Mouse (Mus musculus): ENCODE measurements around the gene Slc41a3. TPM values are rescaled to one million over a fixed set of nuclear protein-coding genes. Genes with fewer than 3 reads are reported as not detected.

Slc41a3 gene
- total RNA-seq, 1 experiment from 2014 or later: 18.9 TPM

DNA sequence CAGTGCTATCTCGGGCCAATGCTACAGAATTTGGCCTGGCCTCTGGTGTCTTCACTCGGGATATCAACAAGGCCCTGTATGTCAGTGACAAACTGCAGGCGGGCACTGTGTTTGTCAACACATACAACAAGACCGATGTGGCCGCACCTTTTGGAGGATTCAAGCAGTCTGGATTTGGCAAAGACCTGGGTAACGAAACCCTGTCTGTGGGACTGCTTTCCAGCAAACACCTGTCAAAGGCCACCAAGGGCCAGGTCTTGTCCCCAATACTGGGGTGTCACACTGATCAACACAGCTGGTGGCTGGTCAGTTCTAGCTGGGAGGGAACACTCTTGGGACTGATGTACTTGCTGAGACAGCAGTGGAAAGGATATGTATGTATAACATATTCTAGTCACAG is 6.3 kb upstream of the Slc41a3 start:
- no peak for DNase-seq

DNA sequence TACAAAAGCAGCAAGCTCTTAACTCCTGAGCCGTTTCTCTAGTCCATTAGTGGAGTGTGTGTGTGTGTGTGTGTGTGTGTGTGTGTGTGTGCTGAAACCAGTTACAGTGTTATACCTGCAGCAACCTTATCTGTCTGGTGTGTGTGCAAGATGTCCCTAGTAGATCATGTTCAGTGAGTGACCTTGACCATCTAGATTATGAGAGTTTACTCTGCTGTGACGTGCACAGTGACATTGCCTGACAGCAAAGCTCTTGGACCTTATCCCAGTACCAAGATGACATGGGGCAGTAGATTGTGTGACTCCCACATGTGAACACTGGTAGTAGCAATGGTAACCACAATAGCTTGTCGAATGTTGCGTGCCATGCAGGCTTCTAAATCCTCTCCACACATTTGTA is 4.2 kb upstream of the Slc41a3 start:
- DNase-seq: no peak

DNA sequence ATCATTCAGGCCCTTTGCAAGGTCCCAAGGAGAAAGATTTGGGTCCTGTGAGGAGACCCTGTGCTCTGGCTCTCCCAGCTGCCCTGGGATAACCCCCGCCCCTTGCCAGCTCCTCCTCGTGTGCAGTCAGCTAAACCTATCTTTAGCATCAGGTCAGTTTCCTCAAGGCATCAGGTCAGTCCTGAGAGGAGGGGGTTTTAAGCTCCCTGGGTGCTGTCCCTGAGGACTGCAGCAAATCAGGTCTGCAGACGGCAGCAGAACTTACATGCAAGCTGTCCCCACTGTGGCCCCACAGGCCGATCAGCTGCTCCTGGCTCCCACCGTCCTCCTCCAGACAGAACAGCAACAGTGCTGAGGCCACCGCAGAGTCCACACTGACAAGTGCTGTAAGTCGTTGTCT is 2.8 kb upstream of the Slc41a3 start:
- no peak for DNase-seq

DNA sequence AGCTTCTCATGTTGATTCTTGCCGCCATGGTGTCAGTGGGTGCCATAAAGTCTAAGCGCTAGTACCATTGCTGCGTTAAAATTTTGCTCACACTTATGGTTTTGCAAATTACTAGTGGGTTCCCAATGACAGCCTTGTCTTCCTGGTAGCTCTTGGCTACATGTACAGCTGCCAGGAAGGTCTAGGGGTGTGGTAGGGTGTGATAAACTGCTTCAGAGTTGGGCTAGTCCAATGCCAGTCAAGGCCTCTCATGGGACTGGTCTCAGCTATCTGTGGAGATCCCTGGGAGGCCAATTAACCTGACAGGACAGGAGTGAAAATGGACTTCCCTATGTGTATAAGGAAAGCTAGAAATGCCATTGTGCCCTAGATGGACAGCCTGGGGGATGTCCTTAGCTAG is 2.2 kb upstream of the Slc41a3 start:
- DNase-seq: no peak

DNA sequence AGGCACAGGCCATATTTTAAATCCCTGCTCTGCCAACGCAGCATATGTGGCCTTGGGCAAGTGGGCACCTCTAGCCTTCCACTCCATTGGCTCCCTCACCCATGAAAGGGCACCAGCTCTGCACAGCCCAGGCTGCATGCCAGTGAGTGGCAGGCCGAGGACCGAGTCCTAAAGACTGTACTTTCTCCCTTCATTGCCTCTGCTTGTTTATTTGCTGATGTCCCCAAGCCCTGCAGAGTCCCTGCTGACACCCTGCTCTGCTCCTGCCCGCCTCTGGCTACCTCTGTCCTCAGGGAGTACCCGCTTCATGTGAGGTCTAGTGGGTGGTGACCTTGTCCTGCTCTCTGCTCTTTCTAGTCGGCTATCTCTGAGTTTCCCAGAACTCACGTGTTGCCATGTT is 1.4 kb upstream of the Slc41a3 start:
- DNase-seq: no peak

DNA sequence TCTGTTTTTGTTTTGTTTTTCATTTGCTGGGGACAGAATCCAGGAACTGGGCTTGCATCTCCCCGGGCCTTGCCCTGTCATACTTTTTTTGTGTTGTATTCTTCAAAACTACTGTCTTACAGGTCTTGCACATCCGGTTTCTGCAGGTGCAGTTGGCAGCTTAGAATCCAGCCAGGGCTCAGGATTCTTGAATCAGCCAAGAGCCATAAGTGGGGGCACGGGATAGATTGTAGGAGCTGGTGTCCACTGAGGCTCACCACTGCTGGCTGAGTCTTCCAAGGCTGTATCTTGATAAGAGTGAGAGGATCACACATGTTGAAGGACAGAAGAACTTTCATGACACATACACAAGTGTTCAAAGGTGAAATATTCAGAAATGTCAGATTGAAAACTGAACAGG is 395 bp upstream of the Slc41a3 start:
- DNase-seq: no peak

DNA sequence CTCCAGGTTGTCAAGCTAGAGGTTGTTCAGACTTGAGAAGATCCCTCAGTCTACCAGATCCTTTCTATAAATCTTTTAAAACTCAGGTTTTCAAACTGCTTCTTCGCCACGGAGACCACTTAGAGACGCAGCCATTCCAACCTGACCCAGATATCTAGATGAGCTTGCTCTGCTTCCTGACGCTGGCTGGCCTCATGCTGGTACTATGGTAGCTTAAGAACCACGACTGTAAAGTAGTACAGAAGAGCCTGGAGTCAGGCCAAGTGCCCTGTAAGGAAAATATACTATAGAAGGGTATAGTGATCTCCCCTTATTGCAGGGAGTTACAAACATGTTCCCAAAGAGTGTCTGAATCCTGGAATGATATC is 757 bp downstream of the Slc41a3 start:
- no peak for DNase-seq

DNA sequence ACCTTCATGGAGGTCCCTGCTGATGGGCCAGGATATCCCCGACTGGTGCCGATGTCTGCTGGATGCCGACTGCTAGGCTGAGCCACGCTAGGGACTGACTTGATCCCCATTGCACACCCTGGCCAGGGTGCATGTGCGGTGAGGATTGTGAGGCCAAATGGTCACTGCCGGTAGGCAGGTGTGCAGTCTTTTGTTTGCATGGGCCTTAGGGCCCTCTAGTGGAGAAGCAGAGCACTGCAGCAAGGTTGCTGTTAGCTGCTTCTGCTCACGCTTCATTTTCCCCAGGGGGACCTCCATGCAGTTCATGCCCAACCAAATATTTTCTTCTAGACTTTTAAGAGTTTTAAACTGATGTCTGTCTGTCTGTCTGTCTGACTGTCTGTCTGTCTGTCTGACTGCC is 2.0 kb downstream of the Slc41a3 start:
- peak; percentile 53 for DNase-seq

DNA sequence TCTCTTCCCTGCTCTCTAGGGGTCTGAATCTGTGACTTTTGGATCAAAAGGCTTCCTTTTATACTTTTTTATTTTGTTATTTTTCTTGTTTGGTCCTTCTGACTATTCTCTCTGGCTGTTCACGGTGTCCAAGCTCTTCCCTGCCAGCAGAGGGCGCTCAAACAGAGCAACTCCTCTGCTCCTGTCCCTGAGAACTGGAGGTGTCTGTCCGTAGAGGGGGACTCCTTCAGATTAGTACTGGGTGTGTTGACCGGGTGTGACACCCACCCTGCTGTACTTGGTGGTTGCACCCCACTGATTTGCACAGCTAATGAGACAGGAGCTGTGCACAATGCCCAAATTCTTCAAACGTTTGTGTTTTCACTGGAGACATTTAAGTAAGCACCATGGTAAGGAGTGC is 2.7 kb downstream of the Slc41a3 start:
- DNase-seq: peak; percentile 69

DNA sequence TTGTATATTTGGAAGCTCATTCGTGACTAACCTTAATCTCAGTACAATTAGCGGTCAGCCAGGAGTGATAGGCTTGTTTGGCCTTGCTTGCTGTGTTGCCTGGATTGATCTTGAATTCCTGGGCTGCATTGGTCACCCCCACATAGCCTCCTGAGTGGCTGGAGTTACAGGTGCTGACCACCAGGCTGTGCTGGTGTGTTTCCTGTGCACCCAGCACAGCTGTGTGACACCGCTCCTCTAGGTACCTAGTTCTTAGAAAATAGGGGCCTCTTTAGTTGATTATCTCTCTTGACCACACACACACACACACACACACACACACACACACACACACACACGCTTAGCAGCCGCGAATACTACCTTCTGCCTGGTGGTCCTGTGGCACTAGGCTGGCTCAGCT is 3.7 kb downstream of the Slc41a3 start:
- DNase-seq: no peak

DNA sequence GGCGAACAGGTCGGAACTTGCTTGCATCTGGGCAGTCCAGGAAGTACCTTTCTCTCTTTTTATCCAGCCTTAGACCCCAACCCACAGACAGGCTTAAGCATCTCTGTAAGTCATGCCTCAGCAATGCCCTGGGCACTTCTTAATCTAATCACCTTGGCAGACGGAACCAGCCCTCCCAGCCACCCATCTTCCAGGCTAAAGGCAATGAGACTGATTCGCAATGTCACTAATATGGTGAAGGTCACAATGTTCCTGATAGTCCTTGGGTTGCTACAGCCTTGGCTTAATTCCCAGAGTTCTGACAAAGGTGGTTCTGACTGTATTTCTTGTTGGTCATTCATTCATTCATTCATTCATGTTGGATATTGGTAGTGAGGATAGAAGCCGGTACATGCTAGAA is 5.7 kb downstream of the Slc41a3 start:
- DNase-seq: no peak

DNA sequence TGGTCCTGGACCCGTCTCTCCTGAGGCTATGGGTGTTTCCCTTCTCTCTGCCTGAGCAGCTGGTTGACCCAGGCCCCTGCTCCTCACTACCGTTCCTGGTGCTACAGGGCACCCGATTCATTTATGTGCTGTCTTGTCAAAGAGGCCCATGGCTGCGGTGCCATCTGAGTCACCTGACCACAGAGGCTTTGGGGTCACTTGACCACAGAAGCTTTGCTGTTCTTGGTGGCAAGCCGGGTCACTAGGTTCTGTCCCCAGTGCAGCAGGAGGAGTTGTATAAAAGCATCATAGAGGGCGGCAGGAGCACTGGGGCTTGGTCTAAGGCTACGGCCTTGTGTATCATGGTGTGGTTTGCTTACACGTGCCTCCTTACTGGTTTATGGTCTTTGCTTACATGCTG is 8.8 kb downstream of the Slc41a3 start:
- no peak for DNase-seq

DNA sequence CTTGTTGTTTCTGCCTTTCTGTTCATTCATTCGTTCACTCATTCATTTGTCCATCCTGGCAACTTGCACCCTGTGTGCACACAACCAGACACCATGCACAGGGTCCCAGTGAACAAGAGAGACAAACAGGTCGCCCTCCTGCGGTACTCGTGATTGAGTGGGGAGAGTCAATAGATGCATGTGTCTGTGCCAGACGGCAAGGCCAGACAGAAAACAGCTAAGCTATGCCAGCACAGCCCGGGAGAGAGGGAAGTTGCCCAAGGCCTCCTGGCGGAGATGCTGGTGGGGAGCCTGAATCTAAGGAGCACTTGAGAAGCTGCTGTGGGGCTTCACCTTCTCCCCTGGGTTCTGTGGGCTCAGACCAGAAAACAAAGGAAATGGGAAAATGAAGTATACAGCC is 10.8 kb downstream of the Slc41a3 start:
- peak; percentile 53 for DNase-seq

DNA sequence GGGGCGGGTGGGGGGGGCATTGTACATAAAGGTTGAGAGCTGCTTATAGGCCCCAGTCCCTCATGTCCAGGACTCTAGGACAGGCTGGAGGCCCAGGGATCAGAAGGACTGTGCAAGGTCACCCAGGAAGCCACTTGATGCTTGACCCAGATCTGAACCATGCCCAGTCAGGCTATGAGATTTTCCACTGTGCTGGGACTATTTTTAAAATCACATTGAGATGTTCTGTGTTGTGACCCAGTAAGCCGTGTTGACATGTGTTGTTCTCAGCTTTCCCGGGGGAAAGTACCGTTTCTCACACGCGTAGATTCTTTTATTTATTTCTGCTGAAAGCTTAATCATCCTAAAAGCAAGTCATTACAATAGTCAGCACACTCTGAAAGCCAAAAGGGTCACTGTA is 11.5 kb downstream of the Slc41a3 start:
- no peak for DNase-seq

DNA sequence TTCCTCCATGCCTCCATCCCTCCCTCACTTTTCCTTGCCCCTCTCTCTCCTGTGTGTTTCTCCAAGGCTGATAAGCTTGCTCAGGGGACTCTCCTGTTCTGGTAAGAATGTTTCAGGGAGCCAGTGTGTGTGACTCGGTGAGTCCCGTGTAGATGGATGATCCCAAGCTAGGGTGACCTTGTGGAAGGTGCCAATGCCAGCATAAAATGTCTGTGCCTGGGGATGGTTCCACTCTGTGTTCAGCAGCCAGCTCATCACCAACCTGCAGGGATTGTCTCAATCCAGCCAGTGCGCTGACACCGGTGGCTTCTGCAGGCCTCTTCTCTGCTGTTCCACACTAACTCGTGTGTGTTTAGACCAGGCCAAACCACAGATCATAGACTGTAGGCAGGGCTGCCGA is 12.0 kb downstream of the Slc41a3 start:
- DNase-seq: no peak

DNA sequence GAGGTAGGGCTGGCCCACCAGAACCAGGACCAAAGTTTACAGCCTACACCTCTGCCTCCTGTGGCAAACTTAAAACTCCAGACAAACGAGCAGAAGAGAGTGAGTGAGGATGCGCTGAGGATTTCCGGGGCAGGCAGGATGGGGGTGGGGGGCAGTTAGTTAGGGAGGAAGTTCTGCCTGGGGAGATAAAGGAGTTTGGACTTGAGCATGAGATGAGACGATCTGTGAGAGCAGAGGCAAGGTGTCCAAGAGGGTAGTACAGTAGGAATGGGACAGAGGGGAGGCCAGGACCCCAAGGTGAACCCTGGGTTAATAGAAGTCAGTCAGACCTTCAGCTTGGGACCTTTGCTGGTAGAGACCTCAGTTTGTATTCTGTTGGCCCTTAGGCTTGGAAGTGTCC is 13.7 kb downstream of the Slc41a3 start:
- no peak for DNase-seq

DNA sequence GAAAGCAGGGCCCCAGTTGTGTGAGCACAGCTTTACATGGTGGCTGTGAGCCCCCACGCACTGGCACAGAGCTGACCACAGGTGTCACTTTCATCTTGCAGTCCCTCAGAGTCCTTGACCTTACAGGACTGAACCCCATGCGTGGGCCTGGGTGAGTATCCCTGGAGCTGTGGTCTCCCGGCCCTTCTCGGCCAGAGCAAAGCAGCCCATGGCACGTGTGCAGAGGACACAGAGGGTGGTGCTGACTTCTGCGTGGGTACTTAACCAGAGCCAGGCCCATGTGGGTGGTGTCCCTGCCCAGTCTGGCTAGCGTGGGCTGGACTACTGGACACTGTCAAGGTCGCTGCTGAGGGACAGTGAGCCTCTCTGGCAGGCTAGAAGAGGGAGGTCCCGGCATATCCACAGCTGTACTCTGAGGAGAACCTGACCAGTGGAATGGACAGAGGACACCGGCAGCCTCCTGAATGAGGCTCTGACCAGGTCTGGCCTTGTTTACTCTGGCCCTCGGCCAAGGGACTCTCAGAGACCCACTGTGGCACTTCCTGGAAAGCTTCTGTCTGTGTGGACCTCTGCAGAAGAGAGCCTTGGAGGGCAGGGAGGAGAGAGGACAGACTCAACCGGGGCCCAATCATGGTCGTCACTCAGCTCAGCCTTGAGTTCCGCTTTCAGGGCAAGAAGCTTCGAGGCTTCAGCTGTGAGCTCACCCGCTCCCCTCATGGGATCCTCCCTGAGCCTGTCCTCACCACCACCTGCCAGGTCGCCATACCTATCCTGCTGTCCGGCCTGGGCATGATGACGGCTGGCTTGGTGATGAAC is 14.5 kb downstream of the Slc41a3 start:
- DNase-seq: peak; percentile 50

DNA sequence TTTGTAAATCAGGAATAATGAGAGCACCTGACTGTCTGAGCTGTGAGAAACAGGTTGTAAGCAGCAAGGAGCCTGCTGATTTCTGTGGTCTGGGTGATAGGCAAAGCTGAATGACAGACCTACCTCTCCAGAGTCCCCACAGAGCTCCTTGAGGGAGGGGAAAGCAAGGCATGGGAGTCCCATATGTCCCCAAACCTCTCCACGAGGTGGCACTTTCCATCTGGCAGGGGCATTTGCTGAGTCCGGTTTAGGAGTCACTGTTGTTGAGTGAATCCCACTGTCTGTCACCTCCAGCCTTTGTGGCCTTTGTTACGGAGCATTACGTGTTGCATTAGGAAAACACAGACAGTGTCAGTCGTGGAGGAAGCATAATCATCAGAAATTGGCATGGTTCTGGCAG is 15.4 kb downstream of the Slc41a3 start:
- DNase-seq: no peak

DNA sequence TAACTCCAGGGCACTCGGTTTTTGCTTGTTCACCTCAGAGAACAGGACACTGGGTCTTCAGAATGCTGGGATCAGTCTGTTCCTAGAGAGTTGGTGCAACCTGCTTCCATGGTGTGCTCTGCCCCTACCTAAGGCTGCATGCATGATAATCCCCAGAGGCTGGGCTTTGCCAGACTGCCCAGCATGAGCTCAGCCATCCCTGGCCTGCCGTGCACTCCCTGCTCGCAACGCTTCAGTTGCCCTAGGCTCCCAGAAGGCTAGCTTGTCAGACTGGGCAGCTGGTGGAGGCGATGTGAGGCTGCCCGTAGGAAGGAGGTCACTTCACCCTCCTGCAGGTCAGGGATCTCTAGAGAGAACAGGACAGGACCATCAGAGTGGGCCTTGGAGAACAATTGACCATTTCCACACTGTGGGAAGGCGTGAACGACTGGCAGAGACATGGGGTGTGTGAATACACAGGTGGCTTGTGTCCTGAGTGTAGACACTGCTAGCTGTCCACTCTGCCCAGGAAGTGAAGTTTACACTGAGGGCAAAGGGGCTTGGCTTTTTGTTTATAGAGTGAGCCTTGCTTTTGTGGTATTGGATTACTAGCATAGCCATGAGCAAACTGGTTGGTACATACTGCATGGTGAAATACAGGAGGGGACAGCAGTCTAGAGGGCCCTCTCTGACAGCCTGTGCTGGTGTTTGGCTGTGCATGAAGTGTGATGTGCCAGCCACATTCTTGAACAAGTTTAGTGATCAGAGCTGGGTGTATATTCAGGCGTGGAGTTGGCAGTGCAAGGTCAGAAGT is 16.5 kb downstream of the Slc41a3 start:
- DNase-seq: no peak

DNA sequence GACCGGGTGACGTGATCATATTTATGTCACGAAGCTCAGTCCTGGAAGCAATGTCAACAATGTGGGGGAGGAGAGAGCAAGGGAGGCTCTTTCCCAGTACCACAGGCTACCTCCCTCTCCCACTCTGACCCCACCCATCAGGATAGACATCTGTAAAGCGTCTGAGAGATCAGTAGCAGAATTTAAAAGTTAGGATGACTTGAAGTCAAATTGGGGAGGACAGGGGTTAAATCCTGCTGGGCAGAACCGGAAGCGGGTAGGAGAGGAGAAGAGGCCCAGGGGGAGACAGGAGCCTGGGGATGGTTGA is 17.0 kb downstream of the Slc41a3 start:
- no peak for DNase-seq

DNA sequence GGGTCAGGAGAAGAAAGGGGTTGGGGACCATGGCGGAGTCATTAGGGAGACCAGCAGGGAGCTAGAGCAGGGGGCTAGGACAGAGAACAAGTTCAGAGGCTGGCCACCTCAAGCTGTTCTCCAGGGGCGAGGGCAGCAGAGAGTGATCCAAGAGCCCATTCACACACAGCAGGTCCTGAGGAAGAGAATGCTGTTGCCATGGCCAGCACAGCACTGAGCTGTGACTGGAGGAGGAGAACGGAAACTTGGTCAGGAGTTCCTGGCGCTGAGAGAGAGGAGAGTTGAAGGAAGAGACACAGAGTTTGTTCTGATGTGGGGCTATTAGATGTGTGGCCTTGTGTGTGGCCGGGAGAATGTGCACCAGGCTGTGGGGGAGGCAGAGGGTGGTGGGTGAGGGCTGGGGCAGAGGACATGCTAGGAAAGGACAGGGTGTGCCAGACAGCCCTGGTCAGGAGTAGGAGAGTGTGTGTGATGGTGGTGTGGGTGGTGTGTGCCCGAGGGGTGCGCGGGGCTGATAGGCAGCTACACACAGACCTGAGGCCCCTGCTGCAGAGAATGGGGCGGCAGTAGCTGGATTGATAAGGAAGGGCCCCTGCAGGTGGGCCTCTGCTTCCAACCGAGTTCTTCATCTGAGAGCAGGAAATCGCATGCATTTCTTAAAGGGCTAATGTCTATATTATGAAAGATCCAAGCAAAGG is 18.4 kb downstream of the Slc41a3 start:
- DNase-seq: no peak

DNA sequence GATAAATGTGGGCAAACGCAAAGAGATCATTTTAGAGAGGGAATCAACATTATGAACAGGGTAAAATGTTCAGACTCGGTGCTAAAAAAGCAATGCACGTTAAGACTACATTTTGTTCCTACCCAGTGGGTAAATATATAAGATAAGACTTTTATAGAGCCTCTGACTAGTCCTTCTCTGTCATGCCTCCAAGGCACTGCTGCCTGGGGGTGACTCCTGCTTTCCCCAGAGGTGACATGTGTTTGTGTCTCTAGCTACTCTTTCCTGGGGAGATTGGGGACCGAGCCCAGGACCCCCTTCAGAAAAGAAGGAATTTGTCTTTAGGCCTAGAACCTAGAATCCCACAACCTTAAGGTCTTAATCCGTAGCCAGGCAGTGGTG is 18.9 kb downstream of the Slc41a3 start:
- no peak for DNase-seq

DNA sequence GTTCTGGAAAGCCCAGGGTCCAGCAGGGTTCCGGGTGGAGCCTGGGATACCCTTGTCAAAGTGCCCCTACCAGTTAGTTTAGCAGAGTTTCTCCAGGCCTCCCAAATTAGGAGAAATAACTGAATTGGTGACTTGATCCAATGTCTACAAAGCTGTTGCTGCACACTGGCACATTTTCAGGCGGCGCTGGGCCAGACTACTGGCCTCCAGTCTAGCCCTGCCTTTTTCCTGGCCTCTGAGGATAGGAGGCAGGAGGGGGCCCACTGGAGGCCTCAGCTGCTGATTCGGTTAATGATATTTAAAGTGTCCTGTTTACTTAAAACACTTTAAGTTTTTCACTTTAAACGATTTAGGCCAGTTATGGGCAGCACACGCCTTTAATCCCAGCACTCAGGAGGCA is 19.7 kb downstream of the Slc41a3 start:
- peak; percentile 67 for DNase-seq

DNA sequence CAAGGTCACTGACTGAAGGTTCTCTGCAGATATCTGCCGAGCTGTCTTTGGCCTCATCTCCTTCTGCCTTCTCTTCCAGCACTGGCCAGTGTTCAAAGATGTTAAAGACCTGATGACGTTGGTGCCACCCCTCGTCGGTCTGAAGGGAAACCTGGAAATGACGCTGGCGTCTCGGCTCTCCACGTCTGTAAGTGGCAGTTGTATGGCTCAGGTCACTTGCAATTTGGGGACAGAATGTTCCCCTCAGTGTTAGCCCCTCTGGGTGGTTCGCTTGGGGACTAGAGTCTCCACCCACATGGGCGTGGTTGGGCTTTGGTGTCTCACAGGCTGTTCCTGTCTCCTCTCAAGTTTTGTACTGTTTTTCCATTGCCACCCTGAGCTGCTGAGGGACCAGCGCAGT is 20.2 kb downstream of the Slc41a3 start:
- DNase-seq: no peak
